Mouse (Mus musculus): ENCODE measurements around the gene Gsdmc4.

DNA sequence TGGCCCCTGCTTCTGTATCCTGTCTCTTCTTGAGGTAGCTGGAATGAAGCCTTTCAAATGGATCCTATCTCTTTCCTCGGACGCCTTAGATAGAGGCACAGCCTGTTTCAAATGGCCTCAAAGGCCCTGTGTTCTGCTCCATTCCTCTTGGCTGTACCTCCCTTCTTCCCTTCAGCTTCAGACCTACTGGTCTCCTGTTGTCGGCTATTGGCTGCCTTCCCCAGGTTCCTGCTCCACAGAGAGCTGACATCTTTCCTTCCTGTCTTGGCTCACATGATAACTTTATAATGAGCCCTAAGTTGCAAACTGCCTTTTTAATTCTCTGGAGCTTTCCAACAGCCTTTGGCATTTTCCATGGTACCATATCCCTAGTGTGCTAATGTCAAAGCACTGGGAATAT, 14.1 kb upstream of the Gsdmc4 start:
- TF ChIP-seq CTCF (IDR thresholded peaks at IDR 0.05; ENCODE audit: insufficient read depth, low read depth, low read length) (no peak), POLR2A (IDR thresholded peaks at IDR 0.05; ENCODE audit: insufficient read depth, low read depth, low read length) (no peak)

All from olfactory bulb, adult 2 months (tissue).